Mouse (Mus musculus) lung, adult 2 months (tissue): ENCODE measurements around the gene Iah1.

Experiments
- CTCF ChIP-seq: fragments of 200-500 bp; IDR thresholded peaks from 2 replicates; pipeline ENCODE4 v1.5.1; 2011; ENCODE audit warnings: mild to moderate bottlenecking, low read length, control low read depth; ENCODE audit not compliant: insufficient read depth
- POLR2A ChIP-seq: fragments of 200-500 bp; IDR thresholded peaks from 2 replicates; pipeline ENCODE4 v1.6.1; 2011; ENCODE audit warnings: low read depth, mild to moderate bottlenecking, control low read depth, low read length, borderline replicate concordance; ENCODE audit errors: extremely low read depth

DNA sequence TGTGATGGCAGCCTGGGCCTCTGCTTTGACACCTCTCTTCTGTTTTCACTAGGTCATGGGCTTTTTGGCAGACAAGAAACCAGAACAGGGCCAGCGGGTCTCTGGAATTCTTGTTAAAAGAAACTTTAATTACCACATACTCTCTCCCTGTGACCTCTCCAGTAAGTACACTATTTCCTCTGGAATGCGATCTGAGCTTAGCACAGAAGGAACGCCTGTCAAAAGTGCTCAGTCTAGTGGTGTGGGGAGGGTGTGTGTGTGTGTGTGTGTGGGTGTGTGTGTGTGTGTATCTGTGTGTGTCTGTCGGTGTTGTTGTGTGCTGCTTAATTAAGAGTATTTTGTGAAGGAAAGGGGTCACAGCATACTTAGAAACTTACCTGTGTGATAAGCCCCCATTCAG is 9.5 kb upstream of the Iah1 start:
- TF ChIP-seq CTCF: no peak
- no peak for TF ChIP-seq POLR2A
